Mouse (Mus musculus): ENCODE measurements around the gene Spock2. TPM values are rescaled to one million over a fixed set of nuclear protein-coding genes. Genes with fewer than 3 reads are reported as not detected.

Spock2 gene
- 85.3 and 88.8 TPM in 2 replicates for polyA plus RNA-seq (2014; fragmentation: Nextera tagmentation; extraction: Ambion mirVana)

GRCm38 (mm10) chr10:60106146-60106530 lies at the start of gene Spock2:
Spock2 (plus strand) TSS chr10:60106219.
- H3K27ac ChIP-seq = peak within 1 kb of the TSS; percentile 93
- ATAC-seq (ENCODE audit: low FRiP score) = peak; percentile 79
- H3K4me3 ChIP-seq (replicated peaks; ENCODE audit: low read length) = peak within 1 kb of the TSS; percentile 69
- H3K36me3 ChIP-seq (replicated peaks; ENCODE audit: control insufficient read depth, insufficient read depth) = no peaks in the 10 kb centered on the region
- H3K4me1 ChIP-seq (replicated peaks; ENCODE audit: control insufficient read depth, insufficient read depth, low read length) = peaks cover 36% of the 10 kb centered on the region
- DNase-seq (ENCODE audit: low spot score) = peak; percentile 80
- H3K4me2 ChIP-seq (replicated peaks) = peak within 1 kb of the TSS; percentile 83
- WGBS = 0% methylated on average over 22 of the region's 22 CpGs
- peak within 1 kb of the TSS; percentile 87 for H3K9ac ChIP-seq
- no peaks in the 10 kb centered on the region for H3K27me3 ChIP-seq (ENCODE audit: control insufficient read depth, insufficient read depth, low read length)
- H3K9me3 ChIP-seq (ENCODE audit: control insufficient read depth, low read length) = no peaks in the 10 kb centered on the region

GRCm38 (mm10) chr10:60062173-60062572 lies 43.8 kb upstream of the Spock2 start:
- Histone ChIP-seq H3K9me3 (ENCODE audit: control insufficient read depth, low read length) (peaks cover 11% of the 10 kb centered on the region), H3K27me3 (ENCODE audit: control insufficient read depth, insufficient read depth, low read length) (no peaks in the 10 kb centered on the region), H3K4me2 (replicated peaks) (no peak overlapping the region), H3K4me3 (replicated peaks; ENCODE audit: low read length) (no peak overlapping the region), H3K36me3 (replicated peaks; ENCODE audit: control insufficient read depth, insufficient read depth) (0 out of 2 replicates have a peak, but pooled peaks cover 3% of the 10 kb centered on the region), H3K4me1 (replicated peaks; ENCODE audit: control insufficient read depth, insufficient read depth, low read length) (no peaks in the 10 kb centered on the region), H3K27ac (no peak overlapping the region), H3K9ac (no peak overlapping the region)
- DNase-seq (ENCODE audit: low spot score) = no peak
- no peak for ATAC-seq (ENCODE audit: low FRiP score)
- 84% methylated on average over 5 of the region's 5 CpGs for WGBS

- no peak for DNase-seq (ENCODE audit: low spot score)
- Histone ChIP-seq H3K9me3 (ENCODE audit: control insufficient read depth, low read length) (peaks cover 3% of the 10 kb centered on the region; the same call in 1 of the 2 replicates), H3K27ac (no peak overlapping the region), H3K4me3 (replicated peaks; ENCODE audit: low read length) (no peak overlapping the region), H3K4me2 (replicated peaks) (no peak overlapping the region), H3K9ac (no peak overlapping the region), H3K36me3 (replicated peaks; ENCODE audit: control insufficient read depth, insufficient read depth) (0 out of 2 replicates have a peak, but pooled peaks cover 3% of the 10 kb centered on the region), H3K27me3 (ENCODE audit: control insufficient read depth, insufficient read depth, low read length) (no peaks in the 10 kb centered on the region), H3K4me1 (replicated peaks; ENCODE audit: control insufficient read depth, insufficient read depth, low read length) (no peaks in the 10 kb centered on the region)
- no peak for ATAC-seq (ENCODE audit: low FRiP score)
- WGBS = 52% methylated on average over 5 of the region's 5 CpGs
Observed at GRCm38 (mm10) chr10:60062931-60063330, 43.1 kb upstream of the Spock2 start.

GRCm38 (mm10) chr10:60066524-60066923 lies 39.5 kb upstream of the Spock2 start:
- no peak overlapping the region for H3K4me2 ChIP-seq (replicated peaks)
- 0 out of 2 replicates have a peak, but pooled peaks cover 6% of the 10 kb centered on the region for H3K4me1 ChIP-seq (replicated peaks; ENCODE audit: control insufficient read depth, insufficient read depth, low read length)
- DNase-seq (ENCODE audit: low spot score) (no peak), ATAC-seq (ENCODE audit: low FRiP score) (no peak)
- H3K27me3 ChIP-seq (ENCODE audit: control insufficient read depth, insufficient read depth, low read length) = no peaks in the 10 kb centered on the region
- H3K36me3 ChIP-seq (replicated peaks; ENCODE audit: control insufficient read depth, insufficient read depth) = 0 out of 2 replicates have a peak, but pooled peaks cover 3% of the 10 kb centered on the region
- no peak overlapping the region for H3K9ac ChIP-seq
- H3K27ac ChIP-seq = no peak overlapping the region
- H3K4me3 ChIP-seq (replicated peaks; ENCODE audit: low read length) = no peak overlapping the region
- 76% methylated on average over 3 of the region's 3 CpGs for WGBS
- no peaks in the 10 kb centered on the region for H3K9me3 ChIP-seq (ENCODE audit: control insufficient read depth, low read length)

GRCm38 (mm10) chr10:60075159-60075558 lies 30.9 kb upstream of the Spock2 start:
- no peak overlapping the region for H3K9ac ChIP-seq
- no peak overlapping the region for H3K4me2 ChIP-seq (replicated peaks)
- DNase-seq (ENCODE audit: low spot score) (no peak), ATAC-seq (ENCODE audit: low FRiP score) (no peak)
- 89% methylated on average over 1 of the region's 1 CpGs for WGBS
- peaks cover 11% of the 10 kb centered on the region; the same call in 1 of the 2 replicates for H3K4me1 ChIP-seq (replicated peaks; ENCODE audit: control insufficient read depth, insufficient read depth, low read length)
- H3K36me3 ChIP-seq (replicated peaks; ENCODE audit: control insufficient read depth, insufficient read depth) = no peaks in the 10 kb centered on the region
- no peaks in the 10 kb centered on the region for H3K9me3 ChIP-seq (ENCODE audit: control insufficient read depth, low read length)
- no peak overlapping the region for H3K27ac ChIP-seq
- H3K4me3 ChIP-seq (replicated peaks; ENCODE audit: low read length) = no peak overlapping the region
- H3K27me3 ChIP-seq (ENCODE audit: control insufficient read depth, insufficient read depth, low read length) = no peaks in the 10 kb centered on the region

- ATAC-seq (ENCODE audit: low FRiP score) (no peak), DNase-seq (ENCODE audit: low spot score) (no peak)
- H3K9me3 ChIP-seq (ENCODE audit: control insufficient read depth, low read length) = no peaks in the 10 kb centered on the region
- H3K4me2 ChIP-seq (replicated peaks) = no peak overlapping the region
- WGBS = 93% methylated on average over 7 of the region's 7 CpGs
- H3K36me3 ChIP-seq (replicated peaks; ENCODE audit: control insufficient read depth, insufficient read depth) = no peaks in the 10 kb centered on the region
- no peak overlapping the region for H3K9ac ChIP-seq
- H3K27me3 ChIP-seq (ENCODE audit: control insufficient read depth, insufficient read depth, low read length) = no peaks in the 10 kb centered on the region
- H3K27ac ChIP-seq = no peak overlapping the region
- H3K4me1 ChIP-seq (replicated peaks; ENCODE audit: control insufficient read depth, insufficient read depth, low read length) = peaks cover 19% of the 10 kb centered on the region
- H3K4me3 ChIP-seq (replicated peaks; ENCODE audit: low read length) = no peak overlapping the region
Observed at GRCm38 (mm10) chr10:60077226-60077625, 28.8 kb upstream of the Spock2 start.

- Histone ChIP-seq H3K4me1 (replicated peaks; ENCODE audit: control insufficient read depth, insufficient read depth, low read length) (peaks cover 19% of the 10 kb centered on the region), H3K9ac (no peak overlapping the region), H3K4me2 (replicated peaks) (no peak overlapping the region), H3K27ac (peak overlapping the region; percentile 51; the same call in 1 of the 2 replicates), H3K27me3 (ENCODE audit: control insufficient read depth, insufficient read depth, low read length) (no peaks in the 10 kb centered on the region), H3K4me3 (replicated peaks; ENCODE audit: low read length) (no peak overlapping the region), H3K36me3 (replicated peaks; ENCODE audit: control insufficient read depth, insufficient read depth) (no peaks in the 10 kb centered on the region), H3K9me3 (ENCODE audit: control insufficient read depth, low read length) (no peaks in the 10 kb centered on the region)
- DNase-seq (ENCODE audit: low spot score) (no peak), ATAC-seq (ENCODE audit: low FRiP score) (no peak)
- WGBS = 70% methylated on average over 18 of the region's 18 CpGs
Observed at GRCm38 (mm10) chr10:60077736-60078560, 28.1 kb upstream of the Spock2 start.

- no peak for ATAC-seq (ENCODE audit: low FRiP score)
- DNase-seq (ENCODE audit: low spot score) = no peak
- no peak overlapping the region for H3K4me3 ChIP-seq (replicated peaks; ENCODE audit: low read length)
- WGBS = 68% methylated on average over 5 of the region's 5 CpGs
- no peaks in the 10 kb centered on the region for H3K9me3 ChIP-seq (ENCODE audit: control insufficient read depth, low read length)
- no peaks in the 10 kb centered on the region for H3K36me3 ChIP-seq (replicated peaks; ENCODE audit: control insufficient read depth, insufficient read depth)
- H3K27me3 ChIP-seq (ENCODE audit: control insufficient read depth, insufficient read depth, low read length) = no peaks in the 10 kb centered on the region
- no peak overlapping the region for H3K4me2 ChIP-seq (replicated peaks)
- peaks cover 19% of the 10 kb centered on the region for H3K4me1 ChIP-seq (replicated peaks; ENCODE audit: control insufficient read depth, insufficient read depth, low read length)
- H3K27ac ChIP-seq = peak overlapping the region; percentile 51
- H3K9ac ChIP-seq = no peak overlapping the region
Observed at GRCm38 (mm10) chr10:60078561-60078917, 27.5 kb upstream of the Spock2 start.

GRCm38 (mm10) chr10:60080171-60080570 lies 25.8 kb upstream of the Spock2 start:
- H3K4me1 ChIP-seq (replicated peaks; ENCODE audit: control insufficient read depth, insufficient read depth, low read length) = peaks cover 19% of the 10 kb centered on the region
- no peak overlapping the region for H3K4me2 ChIP-seq (replicated peaks)
- no peaks in the 10 kb centered on the region for H3K27me3 ChIP-seq (ENCODE audit: control insufficient read depth, insufficient read depth, low read length)
- H3K36me3 ChIP-seq (replicated peaks; ENCODE audit: control insufficient read depth, insufficient read depth) = no peaks in the 10 kb centered on the region
- no peaks in the 10 kb centered on the region for H3K9me3 ChIP-seq (ENCODE audit: control insufficient read depth, low read length)
- no peak overlapping the region for H3K9ac ChIP-seq
- DNase-seq (ENCODE audit: low spot score) (no peak), ATAC-seq (ENCODE audit: low FRiP score) (no peak)
- 0 out of 2 replicates have a peak overlapping the region, but pooled peaks have one; percentile 28 for H3K27ac ChIP-seq
- WGBS = 58% methylated on average over 3 of the region's 3 CpGs
- no peak overlapping the region for H3K4me3 ChIP-seq (replicated peaks; ENCODE audit: low read length)

All from hindbrain, embryonic 14.5 days (tissue).